Mouse (Mus musculus) midbrain, postnatal 0 days (tissue): Measurements from ENCODE around the gene Pigk. TPM values are rescaled to one million over a fixed set of nuclear protein-coding genes. Genes with fewer than 3 reads are reported as not detected.

Source experiments
- ATAC-seq: fragments of 200-750 bp; cut with Nextera tagmentation; 2 replicates; pipeline ENCODE4 v1.8.0; 2017; ENCODE audit warnings: moderate number of reproducible peaks, mild to moderate bottlenecking, moderate TSS enrichment, moderate library complexity; ENCODE audit not compliant: low FRiP score
- DNase-seq: peaks from one replicate; pipeline ENCODE4 v3.0.0-alpha.2; 2015; ENCODE audit warnings: low spot score
- H3K27ac ChIP-seq: fragments of 300-500 bp; sonication (generic); 2 replicates; pipeline ENCODE4 v1.5.1; 2014; ENCODE audit warnings: low read depth, mild to moderate bottlenecking, low read length, mixed read lengths
- H3K27me3 ChIP-seq: fragments of 300-500 bp; sonication (generic); 2 replicates; pipeline ENCODE4 v1.6.1; 2014; ENCODE audit warnings: low read length, control low read depth, mixed read lengths; ENCODE audit not compliant: insufficient read depth
- H3K36me3 ChIP-seq: fragments of 300-500 bp; sonication (generic); 2 replicates; pipeline ENCODE4 v1.6.1; 2014; ENCODE audit warnings: low read length, control low read depth, mixed read lengths; ENCODE audit not compliant: insufficient read depth
- H3K4me1 ChIP-seq: fragments of 300-500 bp; sonication (generic); 2 replicates; pipeline ENCODE4 v1.6.1; 2014; ENCODE audit warnings: mild to moderate bottlenecking, control low read depth, antibody characterized with exemption, low read length, mixed read lengths; ENCODE audit not compliant: insufficient read depth
- H3K4me2 ChIP-seq: fragments of 300-500 bp; sonication (generic); 2 replicates; pipeline ENCODE4 v1.6.1; 2014; ENCODE audit warnings: low read depth, mild to moderate bottlenecking, low read length, mixed read lengths; ENCODE audit not compliant: poor library complexity, severe bottlenecking
- H3K4me3 ChIP-seq: fragments of 300-500 bp; sonication (generic); 2 replicates; pipeline ENCODE4 v1.5.1; 2014; ENCODE audit warnings: low read depth, mild to moderate bottlenecking, low read length, moderate library complexity
- H3K9ac ChIP-seq: fragments of 300-500 bp; sonication (generic); replicated peaks from 2 replicates; pipeline ENCODE4 v1.6.1; 2014; ENCODE audit warnings: mild to moderate bottlenecking, low read length, moderate library complexity, mixed read lengths; ENCODE audit not compliant: poor library complexity, severe bottlenecking
- H3K9me3 ChIP-seq: fragments of 300-500 bp; sonication (generic); 2 replicates; pipeline ENCODE4 v1.6.1; 2016; ENCODE audit warnings: low read length, control low read depth
- CTCF ChIP-seq: IDR thresholded peaks from 2 replicates; pipeline ENCODE4 v1.5.1; 2016; ENCODE audit warnings: antibody characterized with exemption, mild to moderate bottlenecking
- WGBS: fragments of 180-500 bp; shearing (Covaris S2); extraction: QIAGEN DNeasy Blood & Tissue Kit; methylation state at CpG from one replicate; pipeline ENCODE4 v1.1.7; 2014; 5-methylcytosine and 5-hydroxymethylcytosine counted together
- polyA plus RNA-seq: library from polyadenylated mRNA; unstranded; fragments of >200 nt; fragmentation: Nextera tagmentation; extraction: Ambion mirVana; gene quantifications from 2 replicates; pipeline ENCODE4 v1.2.1, GENCODE M21; 2015
- total RNA-seq: library from RNA; depleted of rRNA; stranded (reverse); fragments of >200 nt; gene quantifications from 2 replicates; pipeline ENCODE4 v1.2.3, GENCODE M21; 2014

The Pigk gene
- total and polyA plus RNA-seq, 2 experiments from 2014 or later, result 44.1 to 61.8 TPM

DNA sequence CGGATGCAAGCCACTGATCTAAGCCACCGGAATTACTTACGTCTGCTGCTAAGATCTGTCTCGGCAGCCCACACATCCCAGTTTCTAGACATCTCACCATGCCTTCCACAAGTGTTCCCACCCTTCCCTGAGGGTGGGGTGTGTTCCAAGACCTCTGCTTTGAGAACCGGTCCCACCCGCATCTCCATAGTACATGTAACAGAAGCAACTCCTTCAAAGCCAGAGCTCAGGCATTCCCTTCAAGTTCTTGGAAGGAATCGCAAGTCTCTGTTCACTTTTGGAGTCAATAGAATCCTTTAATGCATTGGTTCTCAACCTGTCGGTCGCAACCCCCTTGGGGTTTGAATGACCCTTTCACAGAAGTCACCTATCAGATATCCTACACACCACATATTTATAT lies 185.0 kb downstream of the Pigk start:
- Histone ChIP-seq H3K4me1 (no peaks in the 10 kb centered on the region), H3K27ac (no peak overlapping the region), H3K36me3 (no peaks in the 10 kb centered on the region), H3K4me2 (no peak overlapping the region), H3K27me3 (no peaks in the 10 kb centered on the region), H3K9ac (no peak overlapping the region), H3K9me3 (no peaks in the 10 kb centered on the region), H3K4me3 (no peak overlapping the region)
- 96% methylated on average over 9 of the region's 9 CpGs for WGBS
- DNase-seq (no peak), ATAC-seq (no peak)
- TF ChIP-seq CTCF, result no peak

DNA sequence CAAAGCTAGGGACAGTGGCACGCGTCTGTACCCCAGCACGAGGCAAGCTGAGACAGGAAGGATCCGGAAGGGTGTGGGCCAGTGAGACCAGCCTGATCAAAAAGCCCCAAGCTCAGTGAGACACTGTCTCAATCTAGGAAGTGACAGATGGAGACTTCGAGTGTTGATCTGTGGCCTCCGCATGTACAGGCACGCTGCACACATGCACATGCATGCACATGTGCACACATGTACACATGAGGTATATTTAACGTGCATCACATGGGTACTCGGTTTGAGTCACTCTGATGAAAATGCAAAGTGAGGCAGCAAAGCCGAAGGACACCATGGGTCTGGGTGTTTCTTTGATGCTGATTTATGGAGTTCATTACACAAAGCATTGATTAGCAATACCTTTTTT lies 191.1 kb downstream of the Pigk start:
- H3K9me3 ChIP-seq, result no peaks in the 10 kb centered on the region
- H3K27me3 ChIP-seq, result no peaks in the 10 kb centered on the region
- no peak overlapping the region for H3K27ac ChIP-seq
- no peaks in the 10 kb centered on the region for H3K36me3 ChIP-seq
- ATAC-seq (no peak), DNase-seq (no peak)
- WGBS, result 90% methylated on average over 10 of the region's 10 CpGs
- H3K9ac ChIP-seq, result no peak overlapping the region
- H3K4me1 ChIP-seq, result peaks cover 3% of the 10 kb centered on the region; the same call in 1 of the 2 replicates
- TF ChIP-seq CTCF, result no peak
- no peak overlapping the region for H3K4me3 ChIP-seq
- no peak overlapping the region for H3K4me2 ChIP-seq

DNA sequence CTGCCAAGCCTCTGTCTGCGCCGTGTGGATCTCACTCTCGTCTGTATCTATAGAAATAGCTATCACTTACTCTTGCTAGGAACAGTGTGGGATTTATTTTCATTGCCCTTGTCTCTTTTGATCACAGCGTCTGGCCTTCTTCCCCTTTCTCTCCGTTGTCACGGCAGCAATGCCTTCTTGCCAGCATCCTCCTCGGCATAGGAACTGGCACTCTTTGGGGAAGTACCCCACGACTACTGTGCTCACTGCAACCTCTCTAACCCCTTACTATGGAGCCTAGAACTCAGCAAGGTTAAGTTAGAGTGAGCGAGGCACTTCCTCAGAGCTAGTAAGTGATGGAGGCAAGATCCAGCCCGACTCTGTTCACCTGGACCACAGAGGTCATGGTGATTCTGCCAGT lies 191.9 kb downstream of the Pigk start:
- Histone ChIP-seq H3K9ac (no peak overlapping the region), H3K4me1 (peaks cover 3% of the 10 kb centered on the region; the same call in 1 of the 2 replicates), H3K36me3 (no peaks in the 10 kb centered on the region), H3K9me3 (no peaks in the 10 kb centered on the region), H3K4me3 (no peak overlapping the region), H3K4me2 (no peak overlapping the region), H3K27ac (no peak overlapping the region), H3K27me3 (no peaks in the 10 kb centered on the region)
- no peak for ATAC-seq
- DNase-seq, result no peak
- 33% methylated on average over 10 of the region's 10 CpGs for WGBS
- no peak for TF ChIP-seq CTCF

DNA sequence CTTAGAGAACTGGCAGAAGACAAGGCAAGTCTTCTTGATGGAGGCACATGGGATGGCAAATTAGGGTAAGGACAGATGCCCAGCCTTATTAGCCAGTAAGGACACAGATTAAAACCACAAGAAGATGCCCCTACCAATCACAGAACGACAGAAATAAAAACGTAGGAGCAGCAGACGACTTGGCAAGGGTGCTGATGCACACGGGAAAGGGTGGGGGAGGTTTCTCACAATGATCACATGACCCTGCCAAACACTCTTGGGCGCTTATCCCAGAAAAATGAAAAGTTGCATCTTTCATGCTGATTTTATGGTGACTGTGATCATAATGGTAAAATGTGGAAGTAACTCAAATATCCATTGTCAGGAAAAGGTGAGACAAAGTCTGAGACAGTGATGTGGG lies 193.2 kb downstream of the Pigk start:
- ATAC-seq (no peak), DNase-seq (no peak)
- Histone ChIP-seq H3K4me3 (no peak overlapping the region), H3K27ac (no peak overlapping the region), H3K4me1 (peaks cover 3% of the 10 kb centered on the region; the same call in 1 of the 2 replicates), H3K36me3 (no peaks in the 10 kb centered on the region), H3K27me3 (no peaks in the 10 kb centered on the region), H3K9ac (no peak overlapping the region), H3K9me3 (no peaks in the 10 kb centered on the region), H3K4me2 (no peak overlapping the region)
- 77% methylated on average over 5 of the region's 5 CpGs for WGBS
- TF ChIP-seq CTCF, result no peak

DNA sequence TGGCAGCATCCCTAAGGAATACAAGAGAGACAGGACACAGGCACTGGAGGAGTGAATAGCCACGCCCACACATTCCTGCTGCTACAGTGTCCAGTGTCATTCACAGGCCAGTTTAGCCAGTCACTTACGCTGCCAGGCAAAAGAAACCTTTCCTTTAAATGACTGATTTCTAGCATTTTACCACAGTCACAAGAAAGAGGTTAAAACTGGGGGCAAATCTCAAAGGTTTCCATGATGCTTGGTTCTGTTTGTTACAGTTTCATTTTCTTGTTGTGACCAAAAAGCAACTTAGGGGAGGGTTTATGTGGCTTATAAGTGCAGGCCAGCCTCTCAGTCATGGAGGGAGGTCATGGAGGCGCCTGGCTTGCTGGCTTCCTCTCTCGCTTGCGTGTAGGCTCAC lies 193.8 kb downstream of the Pigk start:
- no peaks in the 10 kb centered on the region for H3K27me3 ChIP-seq
- 82% methylated on average over 5 of the region's 5 CpGs for WGBS
- no peak overlapping the region for H3K4me2 ChIP-seq
- no peaks in the 10 kb centered on the region for H3K36me3 ChIP-seq
- H3K9ac ChIP-seq, result no peak overlapping the region
- ATAC-seq (no peak), DNase-seq (no peak)
- H3K27ac ChIP-seq, result no peak overlapping the region
- H3K4me3 ChIP-seq, result no peak overlapping the region
- no peaks in the 10 kb centered on the region for H3K9me3 ChIP-seq
- no peak for TF ChIP-seq CTCF
- peaks cover 3% of the 10 kb centered on the region; the same call in 1 of the 2 replicates for H3K4me1 ChIP-seq

DNA sequence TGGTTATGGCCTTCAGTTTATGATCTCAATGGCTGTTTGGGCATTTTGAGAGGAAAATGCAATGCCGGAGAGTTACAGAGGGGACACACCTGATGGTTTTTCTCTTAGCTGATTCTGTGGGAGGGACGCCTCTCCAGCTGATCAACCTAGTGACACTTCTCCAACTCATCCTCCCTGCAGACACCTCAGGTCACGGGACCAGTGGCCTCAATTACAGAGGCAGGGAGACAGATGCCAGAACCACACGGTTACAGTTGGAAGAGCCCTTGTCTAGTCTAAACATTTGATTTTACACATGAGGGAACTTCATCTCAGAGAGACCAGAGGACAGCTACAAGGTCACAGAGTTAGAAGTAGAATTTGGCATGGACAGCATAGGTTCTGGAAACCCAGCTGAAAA lies 197.7 kb downstream of the Pigk start:
- no peaks in the 10 kb centered on the region for H3K36me3 ChIP-seq
- no peak for TF ChIP-seq CTCF
- DNase-seq, result no peak
- no peaks in the 10 kb centered on the region for H3K27me3 ChIP-seq
- WGBS, result 95% methylated on average over 4 of the region's 4 CpGs
- no peaks in the 10 kb centered on the region for H3K4me1 ChIP-seq
- no peak overlapping the region for H3K9ac ChIP-seq
- H3K9me3 ChIP-seq, result no peaks in the 10 kb centered on the region
- H3K4me3 ChIP-seq, result no peak overlapping the region
- ATAC-seq, result no peak
- H3K27ac ChIP-seq, result no peak overlapping the region
- H3K4me2 ChIP-seq, result no peak overlapping the region
